Mouse (Mus musculus): Measurements from ENCODE around the gene Lcmt1. TPM values are rescaled to one million over a fixed set of nuclear protein-coding genes. Genes with fewer than 3 reads are reported as not detected.

Lcmt1 gene
- polyA plus RNA-seq, 1 experiment, result 57.4 TPM

DNA sequence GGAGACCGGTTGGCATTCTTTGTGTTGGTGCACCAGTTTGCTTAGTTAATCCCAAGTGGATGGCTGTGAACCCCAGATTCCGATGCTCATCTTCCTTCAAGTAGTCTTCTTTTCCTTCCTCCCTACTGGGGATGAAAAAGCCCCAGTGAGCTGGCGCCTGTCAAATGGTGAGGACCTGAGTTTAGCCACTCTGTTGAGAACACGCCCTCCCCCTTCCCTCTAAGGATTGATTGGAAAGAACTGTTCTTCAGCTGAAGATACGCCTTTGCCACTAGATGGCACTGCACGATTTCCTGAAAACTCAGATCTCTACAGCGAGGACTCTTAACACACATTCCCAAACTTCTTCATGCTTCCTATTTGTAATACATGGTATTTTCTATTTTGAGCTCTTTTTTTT lies 29.2 kb downstream of the Lcmt1 start:
- DNase-seq (ENCODE audit: low read depth), result no peak

DNA sequence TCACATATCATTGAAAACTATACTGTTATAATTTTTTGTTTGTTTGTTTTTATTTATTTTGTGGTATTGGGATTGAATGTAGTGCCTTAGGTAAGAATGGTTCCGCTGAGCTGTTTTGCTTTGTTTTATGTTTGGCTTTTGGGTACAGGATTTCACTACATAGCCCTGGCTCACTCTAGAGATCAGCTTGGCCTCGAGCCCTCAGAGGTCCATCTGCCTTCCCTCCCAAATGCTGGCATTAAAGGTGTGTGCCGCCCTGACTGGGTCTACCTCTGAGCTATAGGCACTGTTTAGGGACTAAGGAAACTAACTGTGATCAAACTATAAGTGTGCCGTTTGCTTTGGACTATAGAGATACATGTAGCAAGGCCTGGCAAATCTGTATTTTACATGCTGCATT lies 29.7 kb downstream of the Lcmt1 start:
- no peak for DNase-seq (ENCODE audit: low read depth)

DNA sequence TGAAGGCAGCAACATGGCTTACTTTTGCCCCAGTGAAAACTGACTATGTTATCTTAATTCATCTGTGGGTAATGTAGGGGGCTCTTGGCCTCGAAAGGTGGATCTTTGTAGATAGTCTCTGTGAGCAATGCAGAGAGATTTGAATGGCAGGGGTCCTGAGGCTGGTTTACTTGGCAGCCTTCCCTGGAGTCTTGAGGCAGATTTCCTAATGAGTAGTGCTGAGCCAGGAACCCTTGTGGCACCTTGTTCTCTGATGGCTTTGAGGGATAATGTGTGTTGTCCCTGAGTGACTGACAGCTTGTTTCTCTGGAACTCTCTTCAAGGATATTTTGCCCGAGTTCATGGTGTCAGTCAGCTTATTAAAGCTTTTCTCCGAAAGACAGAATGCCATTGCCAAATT lies 31.5 kb downstream of the Lcmt1 start:
- DNase-seq (ENCODE audit: low read depth), result no peak

DNA sequence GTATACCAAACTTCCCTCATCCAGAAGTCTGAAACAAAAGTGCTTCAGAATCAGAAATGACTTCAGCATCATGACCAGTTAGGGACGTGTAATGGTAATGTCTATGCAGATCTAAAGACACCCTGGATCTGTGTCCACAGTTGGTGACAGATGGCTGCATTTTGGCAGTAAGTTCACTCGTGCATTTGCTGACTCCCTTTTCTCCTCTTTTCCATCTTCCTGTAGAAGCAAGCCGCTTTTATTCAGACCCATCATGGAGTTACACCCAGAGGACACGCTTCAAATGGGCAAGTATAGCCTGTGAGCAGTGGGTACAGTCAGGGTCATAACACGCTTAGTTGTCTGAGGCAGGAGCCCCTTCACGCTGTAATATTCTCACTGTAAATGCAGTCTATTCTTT lies 34.6 kb downstream of the Lcmt1 start:
- DNase-seq (ENCODE audit: low read depth), result no peak

DNA sequence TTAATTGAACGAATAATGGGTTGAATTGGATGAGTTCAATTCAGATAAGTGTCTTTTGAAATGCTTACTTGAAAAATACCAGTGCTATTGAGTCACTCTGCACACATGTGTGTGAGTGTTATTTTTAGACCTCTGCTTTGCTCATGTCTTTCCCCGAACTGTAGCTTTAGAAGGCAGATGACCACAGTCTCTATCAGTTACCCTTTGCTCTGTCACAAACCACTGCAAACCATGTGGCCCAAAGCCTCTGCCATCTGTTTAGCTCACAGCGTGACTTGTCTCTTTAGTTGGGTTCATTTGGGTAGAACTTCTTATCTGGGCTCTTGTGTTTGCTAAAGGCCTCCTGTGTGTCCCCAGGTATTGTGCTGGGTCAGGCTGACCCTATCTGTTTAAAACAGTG lies 36.0 kb downstream of the Lcmt1 start:
- no peak for DNase-seq (ENCODE audit: low read depth)

GRCm38 (mm10) chr7:123406988-123407387 lies 37.4 kb downstream of the Lcmt1 start:
- no peak for DNase-seq (ENCODE audit: low read depth)

DNA sequence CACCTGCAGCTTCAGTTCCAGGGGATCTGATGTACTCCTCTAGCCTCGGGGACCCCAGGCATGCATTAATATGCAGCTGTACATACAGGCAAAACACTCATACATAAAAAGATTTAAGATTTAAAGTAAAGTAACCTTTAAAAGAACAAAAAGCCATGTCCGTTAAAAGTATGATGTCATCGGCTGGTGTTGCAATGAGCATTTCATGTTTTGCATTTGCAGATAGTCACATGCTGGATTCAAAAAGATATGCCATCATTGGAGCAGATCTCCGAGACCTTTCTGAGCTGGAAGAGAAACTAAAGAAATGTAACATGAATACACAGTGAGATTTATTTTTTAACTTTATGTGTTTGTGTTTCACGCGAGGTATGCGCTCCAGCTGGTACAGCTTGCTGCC lies 40.9 kb downstream of the Lcmt1 start:
- no peak for DNase-seq (ENCODE audit: low read depth)

GRCm38 (mm10) chr7:123411109-123411508 lies 41.5 kb downstream of the Lcmt1 start:
- DNase-seq (ENCODE audit: low read depth), result no peak

- DNase-seq (ENCODE audit: low read depth), result no peak
Measured at GRCm38 (mm10) chr7:123412143-123412542, 42.6 kb downstream of the Lcmt1 start.

- no peak for DNase-seq (ENCODE audit: low read depth)
Measured at GRCm38 (mm10) chr7:123416803-123417202, 47.2 kb downstream of the Lcmt1 start.

- DNase-seq (ENCODE audit: low read depth), result no peak
Measured at GRCm38 (mm10) chr7:123417661-123418060, 48.1 kb downstream of the Lcmt1 start.

DNA sequence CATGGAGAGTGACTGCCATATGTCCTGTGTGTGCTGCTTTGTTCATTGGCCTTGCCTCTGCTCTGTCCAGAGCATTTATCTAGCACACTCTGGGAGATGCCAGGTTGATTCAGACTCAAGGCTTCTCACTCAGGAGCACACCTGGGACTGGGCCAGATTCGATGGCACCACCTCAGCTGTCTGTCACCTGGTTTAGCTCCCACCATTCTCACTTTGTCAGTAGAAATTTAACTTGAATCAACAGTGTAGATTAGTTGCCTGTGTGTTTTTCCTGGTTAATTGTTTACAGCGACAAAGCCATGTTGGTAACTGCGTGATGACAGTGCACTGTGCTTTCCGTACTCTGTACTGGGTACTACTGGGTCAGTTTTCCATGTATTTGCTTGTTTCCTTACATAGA lies 50.4 kb downstream of the Lcmt1 start:
- no peak for DNase-seq (ENCODE audit: low read depth)

GRCm38 (mm10) chr7:123421958-123422357 lies 52.4 kb downstream of the Lcmt1 start:
- DNase-seq (ENCODE audit: low read depth), result no peak

GRCm38 (mm10) chr7:123424281-123424680 lies 54.7 kb downstream of the Lcmt1 start:
- DNase-seq (ENCODE audit: low read depth), result no peak

DNA sequence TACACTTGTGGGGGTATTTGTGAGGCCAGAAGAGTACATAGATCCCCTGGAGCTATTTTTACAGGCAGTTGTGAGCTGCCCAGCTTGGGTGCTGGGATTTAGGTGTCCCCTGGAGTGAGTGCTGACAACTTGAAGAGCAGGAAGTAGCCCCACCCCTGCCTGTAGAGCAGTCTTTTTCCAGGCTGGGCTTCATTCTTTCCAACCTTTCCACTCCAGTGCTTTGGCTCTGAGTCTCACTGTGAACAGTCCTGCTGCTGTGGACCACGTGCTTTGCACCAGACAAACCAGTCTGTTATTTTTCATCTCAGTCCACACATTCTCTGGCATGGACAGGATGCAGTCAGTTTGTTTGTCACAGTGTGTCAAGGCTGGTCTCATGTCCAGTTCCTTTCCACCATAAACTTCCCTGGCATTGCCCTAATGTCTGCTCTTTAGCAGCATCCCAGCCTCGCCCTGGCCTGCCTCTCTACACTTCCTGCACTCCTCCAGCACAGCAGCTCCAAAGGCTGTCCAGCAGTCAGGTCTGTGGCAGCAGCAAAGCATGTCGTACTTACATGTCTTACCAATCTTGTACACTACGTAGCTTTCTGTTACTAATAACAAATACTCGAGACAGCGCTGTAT lies 55.7 kb downstream of the Lcmt1 start:
- no peak for DNase-seq (ENCODE audit: low read depth)

DNA sequence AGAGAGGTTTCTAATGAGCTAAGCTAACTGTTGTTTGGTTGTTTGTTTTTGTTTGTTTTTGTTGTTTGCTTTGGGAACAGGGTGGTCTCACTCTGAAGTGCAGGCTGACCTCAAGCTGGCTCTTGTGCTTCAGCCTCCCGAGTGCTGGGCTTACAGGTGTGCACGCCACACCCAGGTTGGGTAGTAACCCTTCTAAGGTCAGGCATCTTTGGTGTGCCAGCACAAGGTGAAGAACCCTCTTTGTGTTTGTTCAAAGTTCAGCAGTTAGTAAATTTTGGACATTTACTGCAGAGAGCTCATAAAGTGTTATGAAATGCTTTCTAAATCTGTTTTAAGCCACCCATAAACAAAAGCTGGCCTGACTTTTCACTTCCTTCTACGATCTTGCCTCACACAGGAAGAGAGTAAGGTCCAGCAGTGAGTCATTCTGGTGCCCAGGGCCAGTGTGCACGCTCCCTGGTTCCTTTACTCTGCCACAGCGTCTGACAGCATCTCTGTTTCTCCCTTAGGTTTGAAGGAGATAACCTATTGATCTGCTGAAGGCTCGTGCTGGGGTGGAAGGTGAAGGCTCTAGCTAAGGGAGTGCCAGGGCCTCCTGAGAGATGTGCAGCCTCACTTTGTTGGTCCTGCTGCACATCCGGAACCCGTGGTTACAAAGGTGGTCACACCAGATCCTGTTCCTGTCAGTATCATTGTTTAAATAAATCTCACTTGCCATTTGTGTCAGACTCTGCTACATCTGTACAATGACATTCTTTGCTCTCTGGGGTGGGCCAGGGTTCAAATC lies 60.2 kb downstream of the Lcmt1 start:
- no peak for DNase-seq (ENCODE audit: low read depth)

GRCm38 (mm10) chr7:123430411-123430705 lies 60.8 kb downstream of the Lcmt1 start:
- no peak for DNase-seq (ENCODE audit: low read depth)

DNA sequence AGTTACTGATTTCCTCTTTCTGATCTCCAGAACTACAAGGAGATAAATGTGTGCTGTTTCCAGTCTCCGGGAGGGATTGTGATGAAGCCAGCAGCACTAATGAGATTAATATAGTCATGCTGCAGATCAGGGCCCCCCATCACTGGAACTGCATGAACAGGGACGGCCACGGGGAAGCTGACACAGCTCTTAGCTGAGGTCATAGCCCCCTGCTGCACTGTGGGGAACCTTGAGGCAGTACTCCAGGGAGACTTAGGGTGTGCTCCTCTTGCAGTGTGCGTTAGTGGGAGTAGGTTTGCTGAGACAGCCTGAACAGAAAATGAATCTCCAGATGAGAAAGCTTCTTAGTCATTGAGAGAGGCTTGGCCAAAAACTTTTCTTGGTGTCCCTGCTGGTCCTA lies 61.6 kb downstream of the Lcmt1 start:
- DNase-seq (ENCODE audit: low read depth), result no peak

GRCm38 (mm10) chr7:123442079-123442478 lies 72.5 kb downstream of the Lcmt1 start:
- no peak for DNase-seq (ENCODE audit: low read depth)

- no peak for DNase-seq (ENCODE audit: low read depth)
Measured at GRCm38 (mm10) chr7:123448794-123449193, 79.2 kb downstream of the Lcmt1 start.

- no peak for DNase-seq (ENCODE audit: low read depth)
Measured at GRCm38 (mm10) chr7:123449676-123450075, 80.1 kb downstream of the Lcmt1 start.

- no peak for DNase-seq (ENCODE audit: low read depth)
Measured at GRCm38 (mm10) chr7:123450515-123450914, 80.9 kb downstream of the Lcmt1 start.

DNA sequence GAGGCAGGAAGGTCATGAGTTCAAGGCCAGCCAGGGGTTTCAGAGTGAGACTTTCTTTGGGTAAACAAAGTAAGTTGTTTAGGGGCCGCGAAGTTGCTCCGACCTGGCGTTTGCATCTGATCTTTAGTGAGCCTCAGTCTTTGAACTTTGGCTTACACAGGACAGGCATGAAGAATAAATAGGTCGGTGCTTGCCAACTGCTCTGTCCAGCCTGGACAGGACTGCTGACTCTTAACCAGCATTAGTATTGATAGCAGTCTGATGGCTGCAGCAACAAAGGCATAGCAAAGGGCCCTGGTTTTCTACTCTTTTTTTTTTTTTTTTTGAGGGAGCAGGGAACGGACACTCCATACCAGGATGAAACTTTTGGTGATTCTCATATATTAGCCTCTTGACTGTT lies 83.0 kb downstream of the Lcmt1 start:
- DNase-seq (ENCODE audit: low read depth), result no peak

DNA sequence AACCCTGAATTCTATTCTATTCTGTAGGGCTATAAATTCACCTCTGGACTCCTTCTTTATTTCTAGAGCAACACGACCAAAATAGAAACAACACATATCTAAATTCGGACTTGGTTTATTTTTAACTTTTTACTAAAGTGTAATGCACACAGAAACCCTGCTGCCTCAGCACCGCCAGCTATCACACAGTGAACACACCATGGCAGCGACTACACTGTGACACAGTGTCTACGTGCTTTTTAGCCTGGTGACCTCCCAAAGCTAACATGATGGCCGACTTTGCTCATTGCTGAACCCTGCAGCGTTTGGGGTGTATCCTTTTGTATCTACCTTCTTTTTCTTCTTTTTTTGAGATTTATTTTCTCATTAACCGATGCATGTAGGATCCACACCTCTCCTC lies 83.5 kb downstream of the Lcmt1 start:
- DNase-seq (ENCODE audit: low read depth), result no peak

Data from gonadal fat pad, adult 2 months (tissue).